Mouse (Mus musculus) right cerebral cortex, postnatal 10 days (tissue): ENCODE data around the gene Phip.

ENCODE experiments used
- DNase-seq, 2 experiments: peaks; one replicate each; pipeline ENCODE4 v3.0.0; 2021; ENCODE audit warnings: low spot score in 2 of 2

Gene Phip

GRCm38 (mm10) chr9:82975342-82976215, at the start of gene Phip:
Phip (minus strand) TSS chr9:82975516.
- peak; percentile 96 to 97 for DNase-seq

- DNase-seq = no peak
These were observed 48.4 kb upstream of the Phip start for GRCm38 (mm10) chr9:83023724-83024123.

- peak in 1 of 2 experiments; percentile 42 for DNase-seq
These were observed 39.2 kb upstream of the Phip start for GRCm38 (mm10) chr9:83014516-83014915.

GRCm38 (mm10) chr9:83008306-83008705, 33.0 kb upstream of the Phip start:
- DNase-seq = no peak

- DNase-seq = no peak
These were observed 26.0 kb upstream of the Phip start for GRCm38 (mm10) chr9:83001342-83001741.

- no peak for DNase-seq
These were observed 22.6 kb upstream of the Phip start for GRCm38 (mm10) chr9:82997765-82998500.

GRCm38 (mm10) chr9:82976936-82977335, 1.6 kb upstream of the Phip start:
- peak; percentile 40 to 45 for DNase-seq

GRCm38 (mm10) chr9:82976219-82976618, 903 bp upstream of the Phip start:
- no peak for DNase-seq

- DNase-seq = no peak
These were observed 364 bp downstream of the Phip start for GRCm38 (mm10) chr9:82974962-82975341.

- peak; percentile 92 to 94 for DNase-seq
These were observed 992 bp downstream of the Phip start for GRCm38 (mm10) chr9:82974187-82974861.

GRCm38 (mm10) chr9:82973321-82973892, 1.9 kb downstream of the Phip start:
- no peak for DNase-seq

GRCm38 (mm10) chr9:82971433-82971832, 3.9 kb downstream of the Phip start:
- DNase-seq = no peak

GRCm38 (mm10) chr9:82967076-82967621, 8.2 kb downstream of the Phip start:
- DNase-seq = no peak

GRCm38 (mm10) chr9:82963981-82964380, 11.3 kb downstream of the Phip start:
- no peak for DNase-seq

GRCm38 (mm10) chr9:82961352-82961751, 14.0 kb downstream of the Phip start:
- no peak for DNase-seq

GRCm38 (mm10) chr9:82955267-82955666, 20.0 kb downstream of the Phip start:
- no peak for DNase-seq

- DNase-seq = no peak
These were observed 23.0 kb downstream of the Phip start for GRCm38 (mm10) chr9:82952330-82952729.

GRCm38 (mm10) chr9:82951435-82952004, 23.8 kb downstream of the Phip start:
- DNase-seq = no peak

- DNase-seq = no peak
These were observed 68.1 kb downstream of the Phip start for GRCm38 (mm10) chr9:82907246-82907645.

- DNase-seq = no peak
These were observed 86.7 kb downstream of the Phip start for GRCm38 (mm10) chr9:82888645-82889044.

- DNase-seq = no peak
These were observed 91.1 kb downstream of the Phip start for GRCm38 (mm10) chr9:82884177-82884576.
